Comparison of ENCODE assay signal across 11 mouse cellular contexts in the genomic region with DNA sequence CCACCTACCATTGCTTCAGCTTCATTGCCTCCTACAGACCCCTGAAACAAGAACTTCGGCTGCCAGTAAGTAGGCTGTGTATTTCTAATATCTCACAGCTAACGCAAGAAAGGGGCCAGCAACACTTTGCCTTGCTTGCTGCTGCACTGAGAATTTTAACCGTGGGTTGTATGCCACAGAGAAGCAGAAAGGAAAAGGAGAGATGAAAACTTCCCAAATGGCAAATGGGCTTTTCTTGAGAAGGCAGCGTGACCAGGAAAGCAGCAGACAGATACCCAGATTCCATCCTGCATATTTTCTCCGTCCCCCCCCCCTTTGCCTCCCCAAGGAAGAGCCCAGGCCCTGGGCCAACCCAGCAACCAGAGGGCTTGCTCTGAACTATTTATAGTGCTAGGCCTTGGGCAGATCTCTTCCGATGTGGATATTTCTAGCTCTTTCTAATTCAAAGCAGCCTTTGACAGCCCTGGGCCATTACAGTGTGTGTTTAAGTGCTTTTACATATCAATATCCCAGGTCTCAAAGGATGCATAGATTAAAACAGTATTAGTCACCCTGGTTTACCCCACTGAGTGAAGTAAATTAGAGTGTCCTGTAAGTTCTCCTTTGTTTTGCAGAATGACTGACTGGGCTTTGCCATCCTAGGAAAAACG.
DNase-seq lines count a peak whose midpoint lies in the region; ATAC-seq lines count a peak whose summit lies in the region.
"Had no signal": no experiment of that assay in that cellular context is flagged by ENCODE, and none has a peak within 500 bp of the region (broad histone marks: within the 10 kb centered on the region; RNA-seq: fewer than 3 reads in every experiment).

No protein-coding gene starts in this region.

- ATAC-seq in intestine, embryonic 15.5 days: no peak
- ATAC-seq in intestine, embryonic 16.5 days: no peak
- ATAC-seq in midbrain, embryonic 11.5 days (ENCODE audit: low FRiP score): no peak

- 0 out of 2 replicates have a peak overlapping the region, but pooled peaks have one; percentile 32 for H3K27ac ChIP-seq in intestine, embryonic 15.5 days
- no peak overlapping the region for H3K27ac ChIP-seq in intestine, embryonic 16.5 days (ENCODE audit: low read length)
- H3K27ac ChIP-seq in midbrain, embryonic 11.5 days (ENCODE audit: low read depth, low read length): no peak overlapping the region
- H3K27ac ChIP-seq: hindbrain, embryonic 13.5 days had no signal

- H3K4me3 ChIP-seq in intestine, embryonic 15.5 days (replicated peaks): no peak overlapping the region
- no peak overlapping the region for H3K4me3 ChIP-seq in intestine, embryonic 16.5 days (ENCODE audit: low read length)
- H3K4me3 ChIP-seq in midbrain, embryonic 11.5 days (ENCODE audit: low read depth, low read length): no peak overlapping the region
- H3K4me3 ChIP-seq: hindbrain, embryonic 13.5 days had no signal

- WGBS in intestine, embryonic 15.5 days: 64% methylated on average over 7 of the region's 7 CpGs
- WGBS in intestine, embryonic 16.5 days: 54% methylated on average over 7 of the region's 7 CpGs
- WGBS in midbrain, embryonic 11.5 days: 58% methylated on average over 7 of the region's 7 CpGs

- H3K9me3 ChIP-seq in intestine, embryonic 15.5 days: no peaks in the 10 kb centered on the region
- H3K9me3 ChIP-seq in intestine, embryonic 16.5 days (ENCODE audit: control insufficient read depth, low read length): no peaks in the 10 kb centered on the region
- no peaks in the 10 kb centered on the region for H3K9me3 ChIP-seq in midbrain, embryonic 11.5 days (ENCODE audit: control insufficient read depth, low read length)
- H3K9me3 ChIP-seq: hindbrain, embryonic 13.5 days had no signal

- peak; percentile 15 to 19 for DNase-seq in cerebellum, postnatal 10 days
- no peak for DNase-seq in cerebellum, adult 18-20 months
- peak; percentile 16 for DNase-seq in brain, adult 2 months (ENCODE audit: low read depth, low spot score)
- DNase-seq in midbrain, embryonic 11.5 days (ENCODE audit: low spot score, missing footprints): peak; percentile 69
- DNase-seq in B cell, adult 2 months: no peak
- no peak for DNase-seq in right cerebral cortex, postnatal 4 days
- DNase-seq: cerebellum, adult 9-11 months; lung, adult 2 months had no signal

- no peaks in the 10 kb centered on the region for H3K27me3 ChIP-seq in intestine, embryonic 15.5 days (replicated peaks)
- no peaks in the 10 kb centered on the region for H3K27me3 ChIP-seq in intestine, embryonic 16.5 days (replicated peaks; ENCODE audit: control insufficient read depth, insufficient read depth, low read length)
- H3K27me3 ChIP-seq in midbrain, embryonic 11.5 days (ENCODE audit: control insufficient read depth, insufficient read depth, low read length): no peaks in the 10 kb centered on the region
- H3K27me3 ChIP-seq: hindbrain, embryonic 13.5 days had no signal

- H3K4me2 ChIP-seq in intestine, embryonic 15.5 days (replicated peaks): no peak overlapping the region
- H3K4me2 ChIP-seq in intestine, embryonic 16.5 days (ENCODE audit: low read depth, low read length): no peak overlapping the region
- H3K4me2 ChIP-seq in midbrain, embryonic 11.5 days: no peak overlapping the region
- H3K4me2 ChIP-seq: hindbrain, embryonic 13.5 days had no signal

- H3K9ac ChIP-seq in intestine, embryonic 15.5 days: no peak overlapping the region
- no peak overlapping the region for H3K9ac ChIP-seq in intestine, embryonic 16.5 days (ENCODE audit: low read depth, low read length)
- H3K9ac ChIP-seq in midbrain, embryonic 11.5 days (ENCODE audit: low read length): no peak overlapping the region
- H3K9ac ChIP-seq: hindbrain, embryonic 13.5 days had no signal

- H3K36me3 ChIP-seq in intestine, embryonic 15.5 days: no peaks in the 10 kb centered on the region
- no peaks in the 10 kb centered on the region for H3K36me3 ChIP-seq in intestine, embryonic 16.5 days (ENCODE audit: control insufficient read depth, insufficient read depth, low read length)
- H3K36me3 ChIP-seq in midbrain, embryonic 11.5 days (ENCODE audit: control insufficient read depth, insufficient read depth, low read length): no peaks in the 10 kb centered on the region
- H3K36me3 ChIP-seq: hindbrain, embryonic 13.5 days had no signal

- H3K4me1 ChIP-seq in intestine, embryonic 15.5 days (replicated peaks): no peaks in the 10 kb centered on the region; the same call in 1 of the 2 replicates
- no peaks in the 10 kb centered on the region for H3K4me1 ChIP-seq in intestine, embryonic 16.5 days (ENCODE audit: control insufficient read depth, insufficient read depth, low read length)
- no peaks in the 10 kb centered on the region for H3K4me1 ChIP-seq in midbrain, embryonic 11.5 days (ENCODE audit: control insufficient read depth, insufficient read depth, low read length)

Comparison
In these comparisons a context has a peak if more than half of its experiments do, and no peak if none do; other contexts are left out.
1. DNase-seq: peak in cerebellum, postnatal 10 days (2 of 2), brain, adult 2 months (single experiment) and midbrain, embryonic 11.5 days (single experiment); none in cerebellum, adult 18-20 months (0 of 2), B cell, adult 2 months (0 of 2) and right cerebral cortex, postnatal 4 days (single experiment).